ENCODE assay signal across 7 mouse cellular contexts in the genomic region with DNA sequence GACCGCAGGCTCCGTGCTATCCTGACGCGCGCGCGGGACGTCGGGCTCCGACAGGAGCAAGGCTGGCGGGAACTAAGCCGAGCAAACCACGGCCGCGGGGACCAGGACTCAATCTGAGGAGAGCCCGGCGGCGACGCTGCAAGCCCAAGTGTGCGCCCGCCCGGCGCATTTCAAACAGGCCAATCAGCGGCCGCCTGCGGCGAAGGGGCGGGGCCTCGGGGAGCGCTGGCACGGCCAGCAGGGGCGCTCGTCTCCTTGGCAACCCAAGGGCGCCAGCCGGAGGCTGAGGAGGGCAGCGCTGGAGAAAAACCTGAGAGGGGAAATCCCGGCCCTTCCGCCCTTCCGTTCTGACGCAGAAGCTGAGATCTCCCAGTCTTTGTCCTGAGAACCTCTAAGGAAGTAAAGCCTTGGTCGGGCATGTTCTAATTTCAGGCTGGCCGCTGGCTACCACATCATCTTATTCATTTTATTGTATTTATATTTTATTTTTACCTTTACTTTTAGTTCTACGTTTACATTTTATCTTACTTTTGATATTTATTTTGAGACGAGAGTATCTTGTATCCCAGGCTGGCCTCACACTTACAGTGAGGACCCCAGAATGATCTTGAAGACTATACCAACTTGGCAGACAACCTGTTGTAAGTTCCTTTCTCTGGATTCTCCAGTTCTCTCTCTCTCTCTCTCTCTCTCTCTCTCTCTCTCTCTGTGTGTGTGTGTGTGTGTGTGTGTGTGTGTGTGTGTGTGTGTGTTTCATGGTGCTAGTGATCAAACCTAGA. TPM values are rescaled to one million over a fixed set of nuclear protein-coding genes. Genes with fewer than 3 reads are reported as not detected.
A peak's percentile ranks its signal among the peaks of the same experiment; 100 is the strongest.
DNase-seq lines count a peak whose midpoint lies in the region; ATAC-seq lines count a peak whose summit lies in the region.

A gene (minus strand): TSS at position 152 of the 779 bp plus-strand sequence.

- intact Hi-C loops in left cerebral cortex, postnatal 36 days (cut with DNase I), result loop anchor here (2.0 to 5.0 kb wide), 3 partner anchors 32 to 295 kb away; a partner anchor contains a TSS

- peak within 1 kb of the TSS; percentile 90 for H3K4me3 ChIP-seq in intestine, embryonic 16.5 days (ENCODE audit: low read length)
- H3K4me3 ChIP-seq in midbrain, embryonic 11.5 days (ENCODE audit: low read depth, low read length), result peak within 1 kb of the TSS; percentile 84

- H3K27me3 ChIP-seq in intestine, embryonic 16.5 days (replicated peaks; ENCODE audit: control insufficient read depth, insufficient read depth, low read length), result no peaks in the 10 kb centered on the region
- H3K27me3 ChIP-seq in midbrain, embryonic 11.5 days (ENCODE audit: control insufficient read depth, insufficient read depth, low read length), result no peaks in the 10 kb centered on the region

- peak within 1 kb of the TSS; percentile 95 for H3K4me2 ChIP-seq in intestine, embryonic 16.5 days (ENCODE audit: low read depth, low read length)
- peak within 1 kb of the TSS; percentile 85 for H3K4me2 ChIP-seq in midbrain, embryonic 11.5 days

- DNase-seq in adrenal gland, adult 2 months, result peak; percentile 99
- DNase-seq in embryo, embryonic 11.5 days (ENCODE audit: low read depth, low spot score), result peak; percentile 95
- peak; percentile 95 to 96 for DNase-seq in gastrocnemius, postnatal 4 days (ENCODE audit: low spot score in 2 of 2)
- peak; percentile 92 to 93 for DNase-seq in left cerebral cortex, postnatal 36 days (ENCODE audit: low spot score in 2 of 2)
- peak; percentile 100 for DNase-seq in midbrain, embryonic 11.5 days (ENCODE audit: low spot score, missing footprints)
- DNase-seq in skeletal muscle tissue, adult 2 months (ENCODE audit: low read depth, low spot score), result peak; percentile 84

- ATAC-seq in intestine, embryonic 16.5 days, result peak; percentile 94
- ATAC-seq in midbrain, embryonic 11.5 days (ENCODE audit: low FRiP score), result peak; percentile 94

- peaks cover 3% of the 10 kb centered on the region; the same call in 1 of the 2 replicates for H3K36me3 ChIP-seq in intestine, embryonic 16.5 days (ENCODE audit: control insufficient read depth, insufficient read depth, low read length)
- peaks cover 3% of the 10 kb centered on the region; the same call in 1 of the 2 replicates for H3K36me3 ChIP-seq in midbrain, embryonic 11.5 days (ENCODE audit: control insufficient read depth, insufficient read depth, low read length)

- under 1% methylated on average over 44 of the region's 44 CpGs for WGBS in intestine, embryonic 16.5 days
- WGBS in midbrain, embryonic 11.5 days, result under 1% methylated on average over 44 of the region's 44 CpGs

- peak within 1 kb of the TSS; percentile 86 for H3K27ac ChIP-seq in intestine, embryonic 16.5 days (ENCODE audit: low read length)
- H3K27ac ChIP-seq in midbrain, embryonic 11.5 days (ENCODE audit: low read depth, low read length), result peak within 1 kb of the TSS; percentile 77

- peaks cover 6% of the 10 kb centered on the region for H3K4me1 ChIP-seq in intestine, embryonic 16.5 days (ENCODE audit: control insufficient read depth, insufficient read depth, low read length)
- peaks cover 12% of the 10 kb centered on the region for H3K4me1 ChIP-seq in midbrain, embryonic 11.5 days (ENCODE audit: control insufficient read depth, insufficient read depth, low read length)

- no peaks in the 10 kb centered on the region for H3K9me3 ChIP-seq in intestine, embryonic 16.5 days (ENCODE audit: control insufficient read depth, low read length)
- H3K9me3 ChIP-seq in midbrain, embryonic 11.5 days (ENCODE audit: control insufficient read depth, low read length), result no peaks in the 10 kb centered on the region

- peak within 1 kb of the TSS; percentile 86 for H3K9ac ChIP-seq in intestine, embryonic 16.5 days (ENCODE audit: low read depth, low read length)
- H3K9ac ChIP-seq in midbrain, embryonic 11.5 days (ENCODE audit: low read length), result peak within 1 kb of the TSS; percentile 88

RNA-seq across cellular contexts. Expression of the gene that starts here (rescaled TPM):
- 1 to 10 TPM; 1.7 to 6.1 TPM for total RNA-seq in adrenal gland, adult 2 months (2021)
- polyA plus RNA-seq in adrenal gland, adult 2 months (2012; rRNA removed), result 0.31 and 0.37 TPM in 2 replicates
- 10 to 100 TPM; 39.2 to 41.4 TPM for total RNA-seq in gastrocnemius, postnatal 4 days (2021)
- polyA plus RNA-seq in intestine, embryonic 16.5 days (2015; fragmentation: Nextera tagmentation; extraction: Ambion mirVana), result 80.7 and 82.8 TPM in 2 replicates
- total RNA-seq in left cerebral cortex, postnatal 36 days (2021), result 1 to 10 TPM; 2.6 to 3.6 TPM
- polyA plus RNA-seq in midbrain, embryonic 11.5 days (2014; fragmentation: Nextera tagmentation; extraction: Ambion mirVana), result 110 and 120 TPM in 2 replicates

Comparison
In these comparisons a context has a peak if more than half of its experiments do, and no peak if none do; other contexts are left out.
1. Peak in every context shown above with its lines: DNase-seq, ATAC-seq, H3K4me3 ChIP-seq and H3K27ac ChIP-seq.
2. RNA of the gene that starts here (total RNA-seq): 39.2 to 41.4 TPM in gastrocnemius, postnatal 4 days; 1.7 to 6.1 TPM in adrenal gland, adult 2 months and 2.6 to 3.6 TPM in left cerebral cortex, postnatal 36 days; every median in the first group is over 4 times any median in the second.
3. RNA of the gene that starts here (polyA plus RNA-seq): 110 to 120 TPM in midbrain, embryonic 11.5 days and 80.7 to 82.8 TPM in intestine, embryonic 16.5 days; 0.31 to 0.37 TPM in adrenal gland, adult 2 months; every median in the first group is over 10 times any median in the second.